Mouse (Mus musculus) thymus, postnatal 4 days (tissue): ENCODE measurements at regions not wholly inside any gene's neighbourhood (a gene's known extent, or its start where the extent isn't known, plus 50 kb on each side); places are given as distances from the start of the nearest gene placed in this dataset.
"Not testable (repeated sequence)": the region's sequence is repeated elsewhere in the genome, so short reads cannot be mapped to it uniquely, and the experiment has no call there.

Experiments used
- DNase-seq: peaks from one replicate; pipeline ENCODE4 v3.0.0; 2021

DNA sequence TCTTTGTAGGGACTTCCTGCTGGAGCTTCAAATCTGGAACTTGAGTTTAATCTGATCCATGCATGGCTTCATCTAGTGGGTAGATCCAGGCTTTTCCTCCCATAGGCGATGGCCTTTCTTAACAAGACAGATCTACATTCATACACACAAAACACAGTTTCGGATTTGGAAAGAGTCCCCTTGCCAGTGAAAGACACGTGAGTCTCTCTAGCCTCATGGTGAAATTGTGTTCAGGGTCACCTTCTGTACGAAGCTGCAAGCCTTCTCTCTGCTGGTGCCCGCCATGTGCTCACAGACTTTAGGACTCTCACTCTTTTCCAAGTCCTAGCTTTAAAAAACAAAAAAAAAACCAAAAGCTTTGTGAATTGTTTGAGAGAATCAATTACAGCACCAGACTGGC, 51.4 kb upstream of the Dlx2 start:
- no peak for DNase-seq

DNA sequence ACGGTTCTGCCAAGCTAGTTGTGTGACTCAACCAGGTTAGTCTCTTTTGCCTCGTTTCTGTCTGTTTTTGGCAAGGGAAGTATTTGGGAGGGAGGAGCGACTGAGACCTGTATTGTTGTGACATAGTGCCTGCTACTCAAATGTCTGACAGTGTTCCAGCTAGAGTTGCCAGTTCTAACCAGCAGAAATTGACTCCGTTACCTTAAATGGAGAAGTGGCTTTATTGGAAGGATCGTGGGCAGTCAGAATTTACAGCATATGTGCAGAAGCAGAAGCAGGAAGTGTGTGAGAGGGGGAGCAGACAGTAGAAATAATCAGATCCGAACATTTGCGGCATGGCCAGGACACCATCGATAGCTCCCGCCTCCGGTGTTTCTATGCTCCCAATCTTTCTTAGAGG, 51.8 kb upstream of the Dlx2 start:
- no peak for DNase-seq

DNA sequence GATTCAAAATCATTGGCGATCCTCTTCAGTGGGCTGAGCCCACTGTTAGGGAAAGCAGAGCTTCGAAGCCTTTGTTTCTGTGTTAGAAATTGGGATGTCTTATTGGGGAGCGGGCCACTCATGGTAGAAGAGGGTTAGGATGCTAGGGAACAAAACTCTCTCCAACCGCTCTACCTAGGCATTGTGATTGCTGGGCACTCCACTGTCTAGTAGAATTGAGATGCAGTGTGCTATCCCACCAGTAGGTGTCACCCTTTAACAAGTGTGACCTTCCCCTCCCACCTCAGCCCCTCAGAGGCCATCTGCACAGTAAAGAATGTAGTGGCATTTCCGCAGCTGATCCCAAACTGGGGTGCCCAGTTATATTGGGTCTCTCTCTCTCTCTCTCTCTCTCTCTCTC, 52.2 kb upstream of the Dlx2 start:
- peak; percentile 93 for DNase-seq

DNA sequence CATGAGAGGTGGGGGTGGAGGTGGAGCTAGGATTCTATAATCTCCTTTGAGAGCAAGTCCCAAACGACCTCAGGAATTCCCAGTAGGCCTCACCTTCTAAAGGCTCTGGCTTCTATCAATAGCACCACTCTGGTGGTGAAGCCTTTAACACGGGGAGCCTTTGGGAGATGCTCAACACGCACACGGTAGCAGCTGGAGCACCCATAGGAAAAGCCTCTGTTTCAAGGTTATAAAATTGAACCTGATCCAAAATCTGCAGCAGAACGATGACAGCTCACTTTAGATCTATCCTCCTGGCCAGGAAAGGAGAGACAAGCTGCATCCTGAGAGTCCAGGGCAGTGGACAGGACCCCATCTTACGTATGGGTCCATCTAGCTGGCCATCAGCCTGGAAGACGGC, 53.7 kb upstream of the Dlx2 start:
- DNase-seq: no peak

DNA sequence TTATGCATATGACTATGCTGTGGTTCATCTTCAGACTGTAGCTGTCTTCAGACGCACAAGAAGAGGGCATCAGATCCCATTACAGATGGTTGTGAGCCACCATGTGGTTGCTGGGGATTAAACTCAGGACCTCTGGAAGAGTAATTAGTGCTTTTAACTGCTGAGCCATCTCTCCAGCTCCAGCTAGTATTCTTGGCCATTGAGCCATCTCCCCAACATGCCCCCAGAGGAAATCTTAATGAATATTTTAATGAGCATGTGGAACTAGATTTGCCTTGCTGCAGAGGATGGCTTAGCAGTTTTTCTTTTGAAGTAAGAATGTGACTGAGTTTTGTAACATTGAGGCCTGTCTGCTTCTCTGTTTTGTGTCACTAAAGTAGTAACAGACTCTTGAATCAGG, 54.4 kb upstream of the Dlx2 start:
- DNase-seq: no peak

DNA sequence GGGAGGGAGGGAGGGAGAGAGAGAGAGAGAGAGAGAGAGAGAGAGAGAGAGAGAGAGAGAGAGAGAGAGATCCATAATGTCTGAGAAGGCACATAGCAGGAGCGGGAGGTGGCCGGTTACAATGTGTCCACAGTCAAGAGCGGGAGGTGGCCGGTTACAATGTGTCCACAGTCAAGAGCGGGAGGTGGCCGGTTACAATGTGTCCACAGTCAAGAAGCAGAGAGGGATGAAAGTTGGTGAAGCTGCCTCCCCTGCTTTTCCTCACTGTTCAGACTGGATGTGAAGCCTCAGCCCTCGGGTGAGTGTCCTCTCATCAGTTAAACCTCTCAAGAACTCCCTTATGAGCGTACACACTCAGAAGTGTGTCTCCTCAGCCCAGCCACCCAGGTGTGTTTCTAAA, 57.2 kb upstream of the Dlx2 start:
- DNase-seq: not testable (repeated sequence)

DNA sequence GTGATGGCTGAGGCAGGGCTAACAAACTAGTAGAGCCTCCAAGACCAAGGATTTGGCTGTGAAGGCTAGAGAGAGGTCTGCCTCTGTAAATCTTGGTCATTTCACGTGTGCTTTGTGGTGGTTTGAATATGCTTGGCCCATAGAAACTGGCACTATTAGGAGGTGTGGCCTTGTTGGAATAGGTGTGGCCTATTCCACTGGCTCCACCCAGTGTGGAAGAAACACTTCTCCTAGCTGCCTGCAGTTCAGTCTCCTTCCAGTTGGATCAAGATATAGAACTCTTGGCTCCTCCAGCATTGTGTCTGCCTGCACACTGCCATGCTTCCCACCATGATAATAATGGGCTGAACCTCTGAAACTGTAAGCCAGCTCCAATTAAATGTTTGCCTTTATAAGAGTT, 59.1 kb upstream of the Dlx2 start:
- no peak for DNase-seq

DNA sequence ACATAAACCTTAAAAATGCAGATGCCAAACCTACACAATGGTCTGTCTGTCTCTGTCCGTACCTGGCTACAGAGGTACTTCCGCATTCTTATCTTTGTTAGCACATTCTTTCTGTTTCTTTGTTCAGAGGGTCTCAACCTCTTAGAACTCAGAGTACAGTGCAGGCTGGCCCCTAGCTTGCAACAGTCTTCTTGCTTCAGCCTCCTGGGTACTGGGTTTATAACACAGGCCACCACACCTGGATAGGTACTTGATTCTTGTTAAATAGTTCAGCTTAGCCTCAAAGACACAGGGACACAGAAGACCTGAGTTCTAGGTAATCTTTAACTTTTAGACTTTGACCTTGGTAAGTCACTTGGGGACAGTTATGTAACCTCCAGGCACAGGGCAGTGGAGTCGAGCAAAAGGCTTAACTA, 60.5 kb upstream of the Dlx2 start:
- no peak for DNase-seq

DNA sequence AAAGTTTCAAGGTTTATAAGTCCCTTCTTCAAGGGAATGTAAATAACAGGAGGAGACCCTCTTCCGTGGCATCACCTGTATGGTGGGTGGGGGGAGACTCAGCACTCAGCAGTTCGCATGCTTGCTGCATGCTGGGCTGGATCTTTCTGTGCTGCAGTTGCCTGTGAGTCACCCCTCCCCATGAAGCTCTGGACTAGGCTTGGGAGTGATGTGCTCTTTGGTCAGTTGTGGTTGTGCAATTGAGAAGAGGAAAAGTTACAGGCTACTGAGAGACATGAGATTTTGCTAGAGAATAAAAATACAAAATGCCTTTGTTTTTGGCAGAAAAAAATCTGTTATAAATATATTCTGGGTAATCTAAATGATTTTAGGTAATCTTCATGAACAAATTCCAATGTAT, 66.7 kb upstream of the Dlx2 start:
- DNase-seq: no peak

DNA sequence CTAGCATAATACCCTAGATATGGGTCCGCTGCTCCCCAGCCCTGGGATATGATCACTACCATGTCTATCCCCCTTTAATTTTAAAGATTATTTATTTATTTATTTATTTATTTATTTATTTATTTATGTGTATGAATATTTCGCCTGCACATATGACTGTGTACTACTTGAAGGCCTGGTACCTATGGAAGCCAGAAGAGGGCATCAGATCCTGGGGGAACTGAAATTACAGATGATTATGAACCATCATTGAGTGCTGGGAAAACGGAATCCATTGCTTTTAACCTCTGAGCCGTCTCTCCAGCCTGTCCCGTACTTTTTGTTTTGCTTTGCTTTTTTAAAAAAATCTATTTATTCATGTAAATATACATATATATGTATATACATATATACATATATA, 70.0 kb upstream of the Dlx2 start:
- DNase-seq: no peak

DNA sequence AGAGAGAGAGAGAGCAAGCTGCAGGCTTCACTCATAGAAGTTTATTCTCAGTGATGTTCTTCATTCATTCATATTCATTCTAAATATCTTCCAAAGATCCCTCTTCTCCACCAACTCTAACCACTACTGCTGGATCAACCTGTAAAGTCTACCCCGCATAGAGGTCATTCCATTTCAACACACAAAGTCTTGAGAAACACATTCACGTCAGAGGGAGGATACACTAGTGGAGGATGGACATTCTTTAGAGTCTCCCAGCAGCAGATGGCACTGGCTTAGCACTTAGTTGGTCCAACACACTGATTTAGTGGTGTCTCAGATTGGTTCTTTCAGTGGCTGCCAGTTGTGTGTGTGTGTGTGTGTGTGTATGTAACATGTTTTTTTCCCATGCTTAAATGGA, 74.9 kb upstream of the Dlx2 start:
- no peak for DNase-seq

DNA sequence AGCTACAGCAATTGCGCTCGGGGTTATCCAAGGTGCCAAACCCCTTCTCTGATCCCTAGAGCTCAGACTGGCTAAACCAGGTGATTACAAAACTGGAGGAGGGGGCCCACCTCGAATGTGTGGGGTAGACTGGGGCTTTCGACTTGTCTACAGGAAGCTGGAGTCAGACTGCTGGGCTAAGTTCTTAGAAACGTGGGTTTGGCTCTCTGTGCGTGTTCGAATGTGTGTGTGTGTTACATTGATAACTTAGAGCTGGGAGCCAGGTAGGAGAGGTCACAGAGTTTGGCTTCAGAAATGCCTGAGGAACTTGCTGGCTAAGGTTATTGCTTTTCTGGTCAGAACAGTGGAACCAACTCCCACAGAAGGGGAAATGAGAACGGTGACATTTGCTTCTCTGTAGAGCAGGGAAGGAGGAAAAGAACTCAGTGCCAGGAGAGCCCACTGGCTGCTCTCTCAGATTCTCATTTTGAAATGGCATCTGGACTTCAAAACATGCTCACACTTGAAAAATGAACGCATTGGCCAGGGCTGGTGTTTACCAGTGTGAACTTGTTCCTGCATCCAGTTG, 76.1 kb upstream of the Dlx2 start:
- DNase-seq: peak; percentile 33

DNA sequence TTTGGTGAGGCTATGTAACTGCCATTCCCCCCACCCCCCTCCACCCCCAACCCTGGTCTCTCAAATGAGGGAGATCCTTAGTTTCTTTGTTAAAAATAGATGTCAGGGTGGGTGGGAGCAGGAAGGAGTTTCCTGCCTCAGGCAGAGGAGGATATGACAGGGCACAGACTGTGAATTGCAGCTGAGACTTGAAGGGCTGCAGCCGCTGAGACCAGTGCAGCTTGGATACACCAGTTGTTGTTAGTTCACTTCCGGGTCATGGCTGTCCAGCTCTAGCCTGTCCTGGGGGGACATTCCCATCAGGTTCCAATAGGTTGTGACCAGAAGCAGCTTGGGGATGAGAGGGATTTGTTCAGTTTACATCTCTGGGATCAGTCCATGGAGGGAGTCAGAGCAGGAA, 76.6 kb upstream of the Dlx2 start:
- DNase-seq: no peak

DNA sequence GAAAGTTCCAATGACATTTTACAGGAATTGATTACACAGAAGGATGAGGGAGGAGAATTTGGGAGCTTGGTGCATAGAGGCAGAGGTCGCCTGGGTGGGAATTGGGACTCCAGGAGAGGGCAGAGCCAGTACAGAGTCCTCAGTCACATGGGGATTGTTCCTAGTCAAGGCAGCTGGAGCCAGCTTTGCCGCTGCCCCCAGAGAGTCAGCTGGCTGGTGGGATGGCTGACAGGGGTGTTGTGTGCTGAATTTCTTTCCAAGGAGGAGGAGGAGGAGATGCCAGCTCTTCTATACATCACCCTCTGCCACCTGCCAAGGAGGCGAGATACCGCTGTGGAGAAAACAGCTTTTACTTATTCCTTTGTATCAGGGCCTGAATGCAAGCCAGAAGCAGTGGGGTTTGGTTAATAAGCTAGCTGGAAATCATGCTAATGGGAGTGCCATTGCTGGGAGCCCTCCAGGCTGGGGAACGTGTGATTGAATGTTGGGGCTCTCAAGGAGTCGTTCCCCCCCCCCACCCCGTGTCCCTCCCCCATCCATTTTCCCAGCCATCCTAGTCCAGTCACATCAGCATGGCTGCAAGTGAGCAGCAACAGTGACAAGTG, 78.8 kb upstream of the Dlx2 start:
- no peak for DNase-seq

DNA sequence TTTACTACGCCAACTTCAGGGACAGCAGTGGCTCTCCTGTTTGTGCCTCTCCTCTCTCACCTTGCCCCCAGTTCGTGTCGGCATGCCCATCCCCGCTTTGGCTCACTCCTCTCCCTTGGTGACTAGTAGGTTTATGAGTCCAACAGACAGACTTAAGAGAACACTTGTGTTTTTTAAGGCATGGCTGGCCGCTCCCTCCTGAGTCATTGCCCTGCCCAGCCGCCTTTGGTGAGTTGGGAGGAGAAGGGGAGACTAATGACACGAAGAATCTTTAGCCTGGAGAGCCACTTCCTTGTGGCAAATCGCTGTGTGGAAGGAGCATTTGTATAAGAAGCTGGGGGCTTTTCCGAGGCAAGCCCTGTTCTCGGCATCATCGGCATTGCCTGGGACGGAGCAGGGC, 79.8 kb upstream of the Dlx2 start:
- DNase-seq: no peak

DNA sequence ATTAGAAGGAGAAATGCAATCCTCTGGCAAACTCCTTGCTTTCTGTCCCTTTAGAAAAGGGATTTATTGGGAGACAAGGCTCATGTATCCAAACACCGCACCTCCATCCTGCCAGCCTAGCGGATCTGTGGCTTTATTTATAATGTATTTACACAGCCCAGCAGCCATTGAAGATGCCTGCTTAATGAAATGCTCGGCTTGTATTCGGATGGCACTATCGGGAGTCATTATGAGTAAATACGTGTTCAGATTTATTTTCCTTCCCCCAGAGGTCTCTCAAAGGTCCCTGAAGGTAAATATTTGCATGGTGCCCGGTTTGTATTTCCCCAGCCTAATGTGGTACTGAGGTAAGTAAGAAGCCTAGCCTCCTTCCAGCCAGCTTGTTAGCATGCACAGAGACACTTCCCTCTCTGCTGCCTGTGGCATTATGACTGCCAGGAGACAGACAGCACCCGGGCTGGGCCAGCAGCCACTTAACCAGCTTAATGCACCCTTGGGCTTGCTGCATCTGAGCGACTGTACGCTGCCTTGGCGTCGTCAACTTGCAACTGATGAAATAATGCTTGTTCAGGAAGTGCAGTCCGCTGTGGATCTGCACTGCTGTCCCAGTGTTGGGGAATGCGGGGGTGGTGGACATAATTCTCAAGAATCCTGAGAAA, 80.7 kb upstream of the Dlx2 start:
- DNase-seq: peak; percentile 24

DNA sequence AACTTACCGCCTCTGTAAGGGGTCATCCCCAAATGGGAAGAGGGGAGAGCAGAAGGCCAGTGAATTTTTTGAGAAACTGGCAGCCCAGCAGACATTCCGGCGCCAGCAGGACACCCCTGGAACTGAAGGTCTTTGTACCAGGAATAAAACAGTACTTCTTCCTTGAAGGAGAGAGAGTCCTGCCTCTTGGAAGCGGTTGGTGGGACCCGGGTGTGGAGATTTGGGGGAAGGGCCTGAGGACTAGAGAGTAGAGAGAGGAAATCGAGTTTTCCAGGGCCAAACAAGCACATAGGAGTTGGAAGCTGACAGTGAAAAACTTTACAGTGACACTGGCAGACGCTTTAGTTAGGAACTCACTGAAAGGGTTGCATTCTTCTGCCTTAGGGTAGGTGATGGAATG, 82.3 kb upstream of the Dlx2 start:
- DNase-seq: no peak

DNA sequence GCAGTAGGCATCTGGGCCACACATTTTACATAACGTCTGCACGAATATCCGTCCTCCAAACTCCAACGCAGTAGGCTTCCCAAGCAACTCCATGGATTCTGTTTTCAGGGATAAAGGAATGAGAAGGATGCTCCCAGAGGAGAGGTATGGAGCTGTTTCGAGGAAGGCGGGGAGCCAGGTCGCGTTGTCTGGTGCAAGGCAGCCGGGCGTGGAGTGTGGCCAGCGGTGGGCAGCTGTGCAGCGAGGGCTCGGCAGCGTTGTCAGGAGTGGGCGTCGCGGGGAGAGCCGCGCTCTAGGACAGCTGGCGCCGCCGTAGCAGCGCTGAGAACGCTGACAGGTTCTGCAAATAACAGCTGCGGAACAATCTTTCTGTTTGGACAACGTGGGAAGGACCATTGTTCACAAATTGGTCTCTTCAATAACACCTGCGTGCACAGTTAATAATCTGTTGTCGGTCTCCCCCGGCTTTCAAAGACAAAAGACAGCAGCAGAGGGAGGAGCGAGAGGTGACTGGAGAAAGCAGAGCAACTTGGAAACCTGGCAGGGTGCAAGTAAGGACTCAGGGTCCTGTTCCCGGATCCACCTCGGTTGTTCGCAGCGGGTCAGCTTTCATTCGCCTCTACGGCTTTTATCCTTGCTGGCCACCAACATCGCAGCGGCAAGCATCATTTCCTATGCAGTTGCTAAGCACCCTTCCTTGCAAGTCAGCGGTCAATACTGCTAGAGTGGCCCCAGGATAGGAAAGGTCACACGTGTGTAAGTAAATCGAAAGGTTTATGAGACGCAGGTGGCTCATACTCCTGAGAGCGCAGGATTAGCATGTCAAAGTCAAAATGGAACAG, 83.0 kb upstream of the Dlx2 start:
- DNase-seq: peak; percentile 55

DNA sequence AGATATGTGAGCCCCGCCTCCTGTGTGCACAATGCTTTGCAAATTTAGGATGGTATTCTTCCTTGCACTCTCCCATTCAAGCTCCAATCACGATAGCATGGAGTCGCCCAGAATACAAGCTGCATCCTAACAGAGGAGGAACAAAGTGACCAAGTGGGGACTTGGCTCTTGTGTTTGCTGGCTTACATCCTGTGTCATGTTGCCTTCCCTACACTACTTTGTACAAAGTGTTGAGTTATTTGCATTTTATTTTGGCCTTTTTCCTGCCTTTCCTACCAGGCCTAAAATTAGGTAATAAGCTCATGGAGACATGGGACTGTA, 83.5 kb upstream of the Dlx2 start:
- DNase-seq: no peak

DNA sequence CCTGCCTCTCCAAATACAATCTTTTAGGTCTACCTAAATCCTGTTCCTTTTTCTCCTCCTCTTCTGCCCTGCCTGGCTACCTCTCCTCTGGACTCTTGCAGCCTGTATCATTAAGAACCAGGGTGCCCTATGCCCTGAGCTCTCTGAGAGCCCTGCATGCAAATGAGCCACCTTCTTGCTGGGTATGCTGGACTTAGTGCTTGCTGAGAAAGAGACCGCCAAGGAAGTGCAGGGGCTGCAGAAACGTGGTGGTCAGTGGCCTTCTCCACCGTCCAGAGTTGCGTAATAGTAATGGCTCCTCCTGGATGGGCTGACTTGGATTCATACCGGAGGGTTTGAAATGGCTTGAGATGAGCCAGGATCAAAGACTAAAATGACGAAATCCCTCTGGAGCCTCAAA, 86.9 kb upstream of the Dlx2 start:
- no peak for DNase-seq

DNA sequence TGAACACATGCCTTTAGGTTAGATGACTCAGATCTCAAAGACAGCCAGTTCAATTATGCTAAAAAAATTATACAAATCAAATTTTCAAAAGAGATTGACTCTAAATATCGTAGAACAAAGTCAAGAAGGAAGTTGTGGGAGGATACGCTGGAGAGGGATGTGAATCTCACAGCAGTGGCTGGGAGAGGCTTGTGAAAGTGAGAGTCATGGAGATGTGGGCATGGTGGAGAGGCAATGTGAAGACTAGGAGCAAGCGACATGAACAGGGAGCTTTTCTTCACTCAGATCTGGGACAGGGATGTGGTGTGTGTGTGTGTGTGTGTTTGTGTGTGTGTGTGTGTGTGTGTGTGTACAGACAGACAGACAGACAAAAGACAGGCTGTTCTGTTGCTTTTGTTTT, 87.9 kb upstream of the Dlx2 start:
- no peak for DNase-seq

DNA sequence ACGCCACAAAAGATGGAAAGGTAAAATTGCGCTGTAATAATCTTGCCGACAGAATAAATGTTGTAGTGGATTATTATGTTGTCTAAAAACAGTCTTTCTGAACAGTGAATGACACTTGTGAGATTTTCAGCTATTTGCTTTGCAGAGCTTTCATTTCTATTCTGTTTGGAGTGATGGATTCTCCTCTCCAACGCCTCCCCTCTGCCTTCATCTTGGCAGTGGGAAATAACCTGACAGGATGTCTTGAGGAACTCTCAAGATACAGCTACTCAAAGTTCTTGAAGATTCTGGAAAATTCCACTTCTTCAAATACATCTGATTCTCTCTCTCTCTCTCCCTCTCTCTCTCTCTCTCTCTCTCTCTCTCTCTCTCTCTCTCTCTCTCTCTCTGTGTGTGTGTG, 89.6 kb upstream of the Dlx2 start:
- no peak for DNase-seq

DNA sequence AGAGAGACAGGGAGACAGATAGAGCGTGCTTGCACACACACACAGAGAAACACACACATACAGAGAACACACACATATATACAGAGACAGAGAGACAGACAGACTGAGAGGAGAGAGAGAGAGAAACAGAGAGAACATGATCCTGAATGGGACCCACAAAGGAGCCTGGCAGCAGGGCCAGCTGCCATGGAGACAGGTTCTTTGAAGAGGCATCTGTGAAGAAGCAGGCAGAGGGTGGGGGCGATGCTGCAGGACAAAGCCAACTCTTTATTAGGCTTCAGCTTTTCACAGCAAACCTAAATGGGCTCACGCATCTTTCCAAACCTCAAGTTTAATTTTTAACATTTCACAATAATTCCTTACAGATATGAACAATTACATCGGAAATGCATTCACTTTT, 90.0 kb upstream of the Dlx2 start:
- no peak for DNase-seq

DNA sequence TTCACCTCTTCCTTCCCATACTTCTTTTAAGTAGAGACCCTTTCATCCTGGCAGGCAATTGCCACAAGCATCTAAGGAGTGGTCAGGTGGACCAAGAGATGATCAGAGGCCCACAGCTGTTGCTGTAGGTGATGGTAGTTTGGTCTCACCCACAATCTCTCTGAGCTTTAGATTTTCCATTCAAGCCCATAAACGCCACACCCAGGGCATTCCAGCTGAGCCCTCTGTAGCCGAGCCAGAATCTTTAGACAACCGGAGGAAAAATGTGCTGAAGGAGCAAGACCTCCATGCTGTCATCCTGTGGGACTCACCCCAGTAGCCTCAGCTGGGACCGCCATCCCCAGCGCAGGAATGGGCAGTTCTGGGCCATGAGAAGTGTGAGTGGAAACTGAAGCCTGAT, 93.7 kb upstream of the Dlx2 start:
- no peak for DNase-seq
